Mouse (Mus musculus) layer of hippocampus, postnatal 25 days (tissue): ENCODE results near the gene Cog1. TPM values are rescaled to one million over a fixed set of nuclear protein-coding genes. Genes with fewer than 3 reads are reported as not detected.

Experiments used
- DNase-seq, 2 experiments: peaks; one replicate each; pipeline ENCODE4 v3.0.0; 2022; ENCODE audit warnings: mixed read lengths in 2 of 2, low spot score in 1 of 2; ENCODE audit errors: extremely low spot score in 1 of 2
- total RNA-seq, 2 experiments: library from RNA; stranded (reverse); gene quantifications; 2 replicates each; pipeline ENCODE4 v1.2.3; 2021

Cog1 gene
- total RNA-seq, 2 experiments from 2014 or later: 53.4 to 64.0 TPM

- no peak for DNase-seq
These were observed 15.3 kb downstream of the Cog1 start for GRCm38 (mm10) chr11:113664279-113664678.

DNA sequence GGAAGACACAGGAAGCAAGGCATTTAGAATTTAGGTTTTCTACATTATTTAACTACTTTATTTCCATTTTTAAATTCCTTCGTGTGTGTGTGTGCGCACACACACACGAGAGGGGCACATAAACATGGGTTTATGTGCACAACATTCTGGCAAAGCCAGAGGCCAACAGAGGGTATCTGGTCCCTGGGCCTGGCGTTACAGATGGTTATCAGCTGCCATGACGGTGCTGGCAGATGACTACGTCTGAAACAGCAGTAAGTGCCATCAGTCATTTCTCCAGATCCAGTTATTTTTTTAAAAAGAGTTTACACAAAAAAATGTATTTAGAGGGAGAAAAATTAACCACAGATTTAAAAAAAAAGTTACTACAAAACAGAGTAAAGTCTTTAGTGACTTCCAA is 17.2 kb downstream of the Cog1 start:
- no peak for DNase-seq

GRCm38 (mm10) chr11:113666648-113667047 is 17.7 kb downstream of the Cog1 start:
- no peak for DNase-seq

- no peak for DNase-seq
These were observed 18.2 kb downstream of the Cog1 start for GRCm38 (mm10) chr11:113667122-113667521.

GRCm38 (mm10) chr11:113667704-113668103 is 18.7 kb downstream of the Cog1 start:
- DNase-seq: no peak

DNA sequence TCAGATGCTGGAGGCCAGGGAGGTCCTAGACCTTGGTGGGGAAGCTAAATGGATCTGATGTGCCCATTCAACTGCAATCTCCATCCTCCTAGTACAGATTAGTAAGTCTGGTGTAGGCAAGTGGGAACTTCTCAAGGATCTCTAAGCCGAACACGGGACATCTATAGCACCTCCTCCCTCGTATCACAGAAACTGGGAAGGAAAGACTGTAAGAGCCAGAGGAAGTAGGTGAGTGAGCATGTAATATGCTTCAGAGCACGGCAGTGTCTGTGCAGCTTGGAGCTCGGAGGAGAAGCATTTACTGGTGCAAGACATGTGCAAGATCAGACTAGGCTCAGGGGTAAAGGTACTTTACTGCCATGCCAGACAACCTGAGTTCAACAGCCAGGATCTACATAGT is 19.9 kb downstream of the Cog1 start:
- DNase-seq: no peak

- DNase-seq: no peak
These were observed 20.7 kb downstream of the Cog1 start for GRCm38 (mm10) chr11:113669711-113670110.

- no peak for DNase-seq
These were observed 24.6 kb downstream of the Cog1 start for GRCm38 (mm10) chr11:113673614-113674013.

GRCm38 (mm10) chr11:113674595-113674994 is 25.6 kb downstream of the Cog1 start:
- DNase-seq: no peak

DNA sequence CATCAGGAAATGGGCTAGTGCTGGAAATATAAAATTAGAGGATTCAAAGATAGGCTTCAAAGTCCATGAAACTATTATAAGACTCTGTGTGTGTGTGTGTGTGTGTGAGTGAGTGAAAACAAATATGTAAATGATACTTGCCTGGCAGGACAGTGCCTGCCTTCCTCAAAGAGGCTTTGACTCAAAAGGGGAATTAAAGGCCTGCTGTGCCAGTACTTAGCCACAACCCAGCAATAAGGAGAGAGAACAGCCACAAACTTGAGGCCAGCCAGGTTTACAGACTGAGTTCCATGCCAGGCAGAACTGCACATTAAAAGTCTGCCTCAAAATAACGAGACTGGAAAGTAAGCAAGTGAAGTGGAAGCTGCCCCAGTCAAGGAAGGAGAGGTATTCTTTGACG is 27.9 kb downstream of the Cog1 start:
- DNase-seq: no peak

- no peak for DNase-seq
These were observed 28.4 kb downstream of the Cog1 start for GRCm38 (mm10) chr11:113677378-113677777.

DNA sequence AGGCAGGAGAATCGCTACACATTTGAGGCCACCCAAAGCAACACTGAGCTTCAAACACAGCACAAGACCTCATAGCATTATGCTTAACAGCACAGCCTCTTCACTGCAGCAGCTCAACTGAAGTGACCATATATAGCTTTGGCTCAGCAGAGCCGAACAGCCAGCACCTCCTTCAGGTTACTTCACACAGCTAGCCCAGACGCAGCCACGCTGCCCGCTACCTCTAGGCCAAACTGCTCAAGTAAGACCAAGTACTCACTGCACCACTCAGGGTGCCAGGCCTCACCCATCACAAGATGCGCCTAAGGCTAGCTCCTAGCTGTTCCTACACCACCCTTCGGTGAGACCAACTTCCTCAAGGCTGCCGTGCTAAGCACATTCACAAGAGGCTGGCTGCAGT is 29.4 kb downstream of the Cog1 start:
- no peak for DNase-seq

DNA sequence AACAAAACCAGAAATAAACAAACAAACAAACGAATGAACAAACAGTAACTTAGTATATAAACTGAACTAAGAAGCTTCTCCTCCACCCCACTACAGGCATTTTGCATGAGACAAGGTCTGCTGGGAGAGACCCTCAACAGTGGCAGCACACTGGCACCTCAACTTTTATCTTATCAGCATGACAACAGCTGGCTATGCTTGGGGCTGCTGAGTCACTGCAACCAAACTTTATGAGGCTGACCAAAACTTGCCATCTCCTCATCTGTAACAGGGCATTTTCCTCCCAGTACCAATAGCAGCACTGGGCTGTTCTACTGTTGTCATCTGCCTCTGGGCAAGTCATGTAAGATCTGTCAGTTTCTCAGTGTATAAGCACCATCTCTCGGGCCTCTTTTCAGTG is 32.0 kb downstream of the Cog1 start:
- no peak for DNase-seq

DNA sequence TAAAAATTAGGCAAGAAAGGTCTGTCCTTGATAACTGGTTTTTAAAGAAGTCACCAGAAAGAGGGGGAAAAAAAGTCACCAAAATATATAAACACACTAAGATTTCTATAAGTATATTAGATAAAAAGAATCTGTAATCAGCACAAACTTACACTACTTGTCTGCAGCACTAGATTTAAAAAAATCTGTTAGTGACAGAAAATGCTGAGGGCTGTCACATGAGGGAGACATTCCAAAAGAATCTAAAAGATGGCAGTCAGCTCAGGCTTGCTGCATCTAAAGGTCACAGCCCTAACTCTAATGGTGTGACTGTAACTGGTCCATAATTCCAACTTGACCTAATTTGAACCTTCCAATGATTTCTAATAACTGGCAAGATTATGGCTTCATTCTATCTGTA is 33.0 kb downstream of the Cog1 start:
- no peak for DNase-seq

DNA sequence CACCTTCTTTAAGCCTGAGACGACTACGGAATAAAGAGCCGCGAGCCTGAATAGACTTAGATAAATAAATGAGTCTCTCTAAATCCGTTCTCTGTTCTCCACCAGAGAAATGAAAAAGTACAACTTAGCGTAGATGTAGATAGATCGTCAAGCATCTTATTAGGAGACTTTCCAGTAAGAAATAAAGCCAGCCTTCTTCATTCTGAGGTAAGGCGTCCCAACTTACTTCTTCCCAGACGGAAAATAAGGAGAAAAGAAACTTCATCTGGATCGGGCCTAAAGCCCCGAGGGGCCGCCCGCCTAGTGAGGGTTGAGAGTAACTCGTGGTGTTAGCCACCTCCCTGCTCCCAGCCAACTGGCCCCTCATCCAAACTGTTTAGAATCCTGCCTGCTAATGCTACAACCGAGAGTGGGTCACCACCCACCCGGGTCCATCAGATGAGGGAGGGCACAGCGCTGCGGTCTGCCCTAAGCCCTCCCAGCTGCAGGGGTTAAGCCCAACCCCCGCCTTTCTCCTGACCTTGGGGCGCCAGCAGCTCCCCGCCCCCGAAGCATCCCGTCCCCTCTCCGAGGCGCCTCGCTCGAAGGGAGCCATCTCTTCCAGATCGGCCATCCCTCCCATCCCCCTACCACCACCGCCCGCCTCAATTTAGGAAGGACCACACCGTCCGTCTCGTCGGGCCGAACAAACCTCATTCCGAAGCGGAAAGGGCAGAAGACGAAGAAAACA is 34.1 kb downstream of the Cog1 start:
- peak in 1 of 2 experiments; percentile 24 for DNase-seq

GRCm38 (mm10) chr11:113683627-113683956 is 34.6 kb downstream of the Cog1 start:
- DNase-seq: no peak

DNA sequence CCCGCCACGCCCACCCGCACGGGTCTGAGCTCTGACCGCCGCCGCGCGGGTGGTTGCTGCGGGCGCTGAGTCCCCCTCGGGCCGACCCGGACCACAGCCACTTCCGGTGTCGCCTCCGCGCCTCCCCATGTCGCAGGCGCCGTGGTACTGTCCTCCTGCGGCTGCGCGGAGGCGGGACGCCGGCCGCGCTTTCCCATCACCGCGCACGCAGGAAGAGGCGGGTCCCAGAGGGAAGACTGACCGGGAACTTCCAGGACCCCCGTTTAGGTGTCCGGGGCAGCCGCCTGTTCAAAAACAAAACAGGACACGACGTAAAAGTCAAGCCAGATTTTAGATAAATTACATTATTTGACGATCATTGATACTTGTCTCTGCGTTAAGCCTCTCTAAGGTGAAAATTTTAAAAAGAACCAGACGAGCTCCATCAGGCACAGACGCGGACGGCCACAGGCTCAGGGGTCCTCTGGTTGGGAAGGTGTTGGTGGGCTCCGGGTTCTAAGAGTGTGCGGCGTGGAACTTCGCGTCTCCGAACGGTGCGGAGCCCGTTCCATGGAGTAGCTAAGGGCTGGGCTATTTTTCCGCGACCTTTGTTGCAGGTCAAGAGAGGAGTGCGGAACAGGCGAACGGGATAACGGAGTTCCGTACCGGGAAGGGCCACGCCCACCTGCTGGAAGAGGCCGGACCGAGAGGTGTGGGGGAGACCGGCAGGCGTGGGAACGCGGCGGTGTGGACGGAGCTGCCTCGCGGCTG is 35.2 kb downstream of the Cog1 start, which contains the start of the genes Fam104a and D11Wsu47e:
TSS of gene Fam104a (minus strand) at position 199 of the 750 bp plus-strand sequence.
TSS of gene D11Wsu47e (plus strand) at position 456 of the 750 bp plus-strand sequence.
- peak; percentile 97 to 99 for DNase-seq

DNA sequence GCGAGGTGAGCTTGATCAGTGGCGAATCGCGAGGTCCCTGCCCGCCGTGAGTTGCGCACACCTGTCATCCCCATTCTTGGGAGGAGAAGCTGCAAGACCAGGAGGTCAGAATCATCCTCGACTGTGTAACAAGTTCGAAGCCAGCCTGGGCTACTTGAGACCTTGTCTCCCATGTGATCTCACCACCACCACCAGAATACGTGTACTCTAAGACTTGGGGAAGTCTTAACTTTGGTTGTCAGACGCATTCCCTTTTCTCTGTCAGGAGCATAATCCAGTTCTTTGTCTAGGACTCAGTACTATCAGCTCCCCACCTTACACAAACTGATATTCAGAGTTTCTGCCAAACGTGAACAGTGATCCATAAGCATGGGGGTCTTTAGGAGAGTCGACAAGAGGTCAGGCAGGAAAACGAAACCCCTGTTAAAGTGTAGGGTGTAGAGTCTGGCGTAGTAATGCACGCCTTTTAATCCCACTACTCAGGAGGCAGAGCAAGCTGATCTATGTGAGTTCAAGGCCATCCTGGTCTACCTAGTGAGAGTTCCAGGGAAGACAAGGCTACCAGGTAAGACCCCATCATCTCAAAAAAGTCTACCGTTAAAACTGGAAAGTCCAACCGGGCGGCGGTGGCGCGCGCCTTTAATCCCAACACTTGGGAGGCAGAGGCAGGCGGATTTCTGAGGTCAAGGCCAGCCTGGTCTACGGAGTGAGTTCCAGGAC is 35.9 kb downstream of the Cog1 start:
- no peak for DNase-seq

DNA sequence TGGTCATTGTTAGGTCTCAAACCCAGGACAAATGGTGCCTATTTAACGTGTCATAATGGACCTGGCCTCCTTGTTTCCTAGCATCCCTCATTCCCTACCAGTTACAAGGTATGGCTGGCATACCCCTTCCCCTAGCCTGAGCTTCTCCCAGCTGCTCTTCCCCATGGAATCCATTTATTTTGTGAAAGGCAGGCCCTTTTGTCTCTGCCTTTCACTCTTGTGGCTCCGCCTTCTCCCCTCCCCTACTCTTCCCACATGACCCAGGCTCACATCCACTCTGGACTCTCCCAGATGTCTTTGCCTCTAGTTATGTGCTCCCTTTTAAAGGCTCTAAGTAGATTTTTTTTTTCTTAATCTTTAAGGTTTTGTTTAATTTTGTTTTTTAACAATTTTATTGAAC is 38.1 kb downstream of the Cog1 start:
- no peak for DNase-seq

- no peak for DNase-seq
These were observed 41.5 kb downstream of the Cog1 start for GRCm38 (mm10) chr11:113690506-113690905.

DNA sequence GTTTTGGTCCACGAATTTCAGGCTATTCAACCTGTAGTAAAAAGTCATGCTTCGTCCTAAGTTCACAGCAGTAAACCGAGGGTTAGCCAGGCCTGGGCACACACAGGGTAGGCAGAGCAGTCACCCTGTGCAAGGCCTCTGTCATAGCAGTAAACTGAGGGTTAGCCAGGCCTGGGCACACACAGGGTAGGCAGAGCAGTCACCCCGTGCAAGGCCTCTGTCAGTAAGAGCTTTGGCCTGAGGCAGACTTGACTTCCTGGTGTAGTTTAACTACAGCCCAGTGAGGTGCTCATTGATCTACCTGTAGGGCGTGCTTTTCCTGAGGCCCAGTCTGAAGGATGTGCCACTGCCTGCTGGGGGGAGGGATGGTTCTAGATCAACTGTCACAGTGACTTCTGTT is 42.3 kb downstream of the Cog1 start:
- DNase-seq: no peak
